Mouse (Mus musculus) testis, adult 2 months (tissue): ENCODE data around the gene Fyn.

ENCODE experiments used
- CTCF ChIP-seq: fragments of 200-500 bp; IDR thresholded peaks from 2 replicates; pipeline ENCODE4 v1.5.1; 2012; ENCODE audit warnings: low read depth, mild to moderate bottlenecking, inconsistent platforms, low read length, moderate library complexity; ENCODE audit not compliant: control insufficient read depth, insufficient read depth, insufficient replicate concordance
- POLR2A ChIP-seq: fragments of 200-500 bp; IDR thresholded peaks from 2 replicates; pipeline ENCODE4 v1.6.1; 2012; ENCODE audit warnings: low read depth, mild to moderate bottlenecking, inconsistent platforms, low read length, moderate library complexity; ENCODE audit not compliant: control insufficient read depth

- TF ChIP-seq CTCF (no peak), POLR2A (no peak)
Measured at GRCm38 (mm10) chr10:39458766-39459699, 90.4 kb downstream of the Fyn start.
